Mouse (Mus musculus) spleen, adult 2 months (tissue): ENCODE measurements around the gene Srebf2.

Experiments
- CTCF ChIP-seq: fragments of 200-500 bp; IDR thresholded peaks from 2 replicates; pipeline ENCODE4 v1.5.1; 2011; ENCODE audit warnings: mild to moderate bottlenecking, inconsistent platforms; ENCODE audit not compliant: insufficient read depth, insufficient read length, insufficient replicate concordance; ENCODE audit errors: extremely low read depth
- POLR2A ChIP-seq: fragments of 200-500 bp; IDR thresholded peaks from 2 replicates; pipeline ENCODE4 v1.6.1; 2011; ENCODE audit warnings: low read depth, low read length, inconsistent platforms

DNA sequence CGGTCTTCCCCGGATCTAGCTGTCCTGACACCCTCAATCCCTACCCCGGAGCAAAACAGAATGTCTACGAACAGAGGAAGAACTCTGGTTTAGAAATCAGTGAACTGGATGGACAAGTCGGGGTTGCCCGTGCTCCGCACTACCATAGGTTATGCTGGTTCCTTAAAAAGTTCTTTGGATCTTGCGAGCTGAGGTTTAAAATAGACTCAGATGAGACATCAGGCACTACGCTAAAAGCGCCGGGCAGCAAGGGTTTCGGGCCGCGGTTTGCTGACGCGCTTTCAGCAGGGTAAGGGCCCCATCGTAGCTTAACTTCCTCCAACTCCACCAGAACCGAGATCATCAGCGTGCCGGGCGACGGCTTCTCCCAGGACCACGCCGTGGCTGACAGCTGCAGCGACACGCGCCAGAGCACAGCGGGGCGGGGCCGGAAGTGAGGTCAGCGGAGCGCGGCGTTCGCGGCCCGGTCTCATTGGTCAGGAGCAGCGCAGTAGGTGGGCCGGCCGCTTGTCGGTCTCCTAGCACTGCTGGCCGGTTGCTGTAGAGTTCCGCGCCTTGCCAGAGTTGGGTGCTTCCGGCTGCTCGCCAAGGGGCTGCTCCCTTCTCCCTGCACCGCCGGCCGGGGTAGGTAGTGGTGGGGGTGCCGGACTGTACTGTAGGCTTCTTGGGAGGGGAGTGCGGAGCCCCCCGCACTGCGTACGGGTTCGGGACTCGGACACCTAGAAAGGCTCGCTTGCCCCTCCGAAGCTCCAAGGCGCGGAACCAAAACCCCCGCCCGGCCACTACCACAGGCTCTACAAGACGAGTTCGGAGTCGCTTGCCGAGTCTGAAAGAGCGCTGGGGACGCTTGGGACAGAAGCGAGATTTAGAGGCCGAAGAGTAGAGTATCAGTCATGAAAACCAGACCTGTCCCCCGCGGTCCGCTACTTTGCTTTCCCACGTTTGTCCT lies 19.3 kb upstream of the Srebf2 start, which contains the start of gene Ccdc134:
- no peak for TF ChIP-seq CTCF
- TF ChIP-seq POLR2A, result no peak; the same call in none of the 2 replicates
